Mouse (Mus musculus) heart, postnatal 0 days (tissue): Measurements from ENCODE around the gene Insl3.

ENCODE experiments used
- CTCF ChIP-seq: IDR thresholded peaks from 2 replicates; pipeline ENCODE4 v1.5.1; 2016; ENCODE audit warnings: antibody characterized with exemption, control low read depth, low read depth
- EP300 ChIP-seq: IDR thresholded peaks from 2 replicates; pipeline ENCODE4 v1.6.1; 2016; ENCODE audit warnings: antibody characterized with exemption, low read depth

DNA sequence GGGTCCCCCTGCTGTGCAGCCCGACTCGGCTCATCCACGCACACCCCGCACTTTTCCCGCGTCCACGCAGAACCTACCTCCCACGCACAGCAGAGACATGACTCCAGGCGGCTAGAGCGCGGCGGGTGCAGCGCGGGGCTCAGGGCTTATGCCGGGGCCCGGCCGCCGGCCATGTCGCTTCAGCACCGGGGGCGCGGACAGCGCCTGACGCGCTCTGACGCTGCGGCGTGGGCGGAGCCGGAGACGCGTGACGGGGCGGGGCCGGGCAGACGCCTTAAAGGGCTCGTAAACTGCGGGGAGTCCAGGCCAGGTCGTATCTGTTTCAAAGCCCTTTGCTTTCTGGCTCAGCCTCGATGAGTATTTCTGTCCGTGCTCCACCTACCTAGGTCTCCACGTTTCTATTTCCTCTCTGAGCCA lies 17.5 kb upstream of the Insl3 start, which contains the start of gene Unc13a:
- peak; percentile 29; the same call in 1 of the 2 replicates for TF ChIP-seq EP300
- no peak for TF ChIP-seq CTCF
